Mouse (Mus musculus) G1E (cell line): ENCODE measurements around the gene Tma7. TPM values are rescaled to one million over a fixed set of nuclear protein-coding genes. Genes with fewer than 3 reads are reported as not detected.
A peak's percentile ranks its signal among the peaks of the same experiment; 100 is the strongest.

Source experiments
- ATAC-seq: 2 replicates; pipeline ENCODE4 v1.8.0; 2016; ENCODE audit warnings: mild to moderate bottlenecking; ENCODE audit not compliant: insufficient number of reproducible peaks, poor library complexity, low FRiP score, severe bottlenecking; ENCODE audit errors: extremely low read depth
- DNase-seq: peaks from one replicate; pipeline ENCODE4 v3.0.0; 2012; ENCODE audit warnings: low spot score
- H3K27me3 ChIP-seq: 2 replicates; pipeline ENCODE4 v1.6.1; 2012; ENCODE audit warnings: mild to moderate bottlenecking, low read length, inconsistent platforms; ENCODE audit not compliant: insufficient read depth
- H3K36me3 ChIP-seq: replicated peaks from 2 replicates; pipeline ENCODE3; 2012; ENCODE audit warnings: mild to moderate bottlenecking, inconsistent platforms
- H3K4me1 ChIP-seq: 2 replicates; pipeline ENCODE4 v1.6.1; 2012; ENCODE audit warnings: low read depth, low read length, inconsistent platforms, mixed read lengths; ENCODE audit not compliant: insufficient read depth
- H3K4me3 ChIP-seq: 2 replicates; pipeline ENCODE4 v1.5.1; 2012; ENCODE audit warnings: low read depth, mild to moderate bottlenecking, inconsistent platforms, low read length, moderate library complexity, mixed read lengths
- H3K9me3 ChIP-seq: replicated peaks from 2 replicates; pipeline ENCODE4 v1.6.1; 2012; ENCODE audit warnings: inconsistent platforms
- CTCF ChIP-seq: IDR thresholded peaks from 2 replicates; pipeline ENCODE4 v1.5.1; 2012; ENCODE audit warnings: low read depth, low read length, inconsistent platforms, mixed read lengths
- GATA1 ChIP-seq: IDR thresholded peaks from 2 replicates; pipeline ENCODE4 v1.6.1; 2012; ENCODE audit warnings: borderline replicate concordance, low read length, inconsistent platforms, mixed read lengths
- GATA2 ChIP-seq: IDR thresholded peaks from 2 replicates; pipeline ENCODE4 v1.6.1; 2012; ENCODE audit warnings: low read depth, low read length, inconsistent platforms, borderline replicate concordance
- POLR2AphosphoS5 ChIP-seq: IDR thresholded peaks from 2 replicates; pipeline ENCODE4 v1.6.1; 2012; ENCODE audit warnings: low read depth, low read length, inconsistent platforms; ENCODE audit not compliant: insufficient replicate concordance
- TAL1 ChIP-seq: conservative IDR thresholded peaks from 2 replicates; pipeline ENCODE4 v1.6.1; 2012; ENCODE audit warnings: low read depth, low read length, inconsistent platforms, mixed read lengths
- polyA plus RNA-seq: library from polyadenylated mRNA; stranded (reverse); fragments of >175 nt; gene quantifications from 2 replicates; pipeline ENCODE4 v1.2.3, GENCODE M21; 2012
- total RNA-seq, 2 experiments: library from RNA; stranded (forward) in 1 of 2; stranded (reverse) in 1 of 2; fragments of 200-1000 nt in 1 of 2; fragments of >200 nt in 1 of 2; fragmentation: Nextera tagmentation in 1 of 2; gene quantifications; 2 replicates each; pipeline ENCODE4 v1.2.3; 2014 to 2017

Tma7 gene
- total and polyA plus RNA-seq, 3 experiments = 230 to 429 (median 413) TPM

DNA sequence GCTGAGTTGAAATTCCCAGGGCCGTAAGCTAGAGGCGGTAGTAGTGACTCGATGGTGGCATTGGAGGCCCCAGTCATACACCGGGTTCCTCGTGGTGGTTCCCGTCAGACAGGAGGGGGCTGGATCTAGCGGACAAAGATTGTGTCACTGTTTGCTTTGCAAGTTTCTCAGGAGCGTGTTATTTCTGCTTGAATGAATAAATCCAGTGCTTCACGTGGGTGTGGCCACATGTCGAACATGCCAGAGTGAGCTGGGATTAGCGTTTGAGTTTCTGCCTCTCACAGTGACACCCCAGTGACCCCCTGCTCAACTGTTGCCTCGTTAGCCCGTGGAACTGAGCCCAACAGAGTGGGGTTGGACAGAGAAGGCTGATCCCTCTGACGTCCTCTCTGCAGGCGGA is 8.1 kb upstream of the Tma7 start:
- DNase-seq (no peak), ATAC-seq (no peak)
- Histone ChIP-seq H3K9me3 (peaks cover 6% of the 10 kb centered on the region), H3K36me3 (peaks cover 70% of the 10 kb centered on the region), H3K4me3 (no peak overlapping the region), H3K4me1 (peaks cover 13% of the 10 kb centered on the region; the same call in 1 of the 2 replicates), H3K27me3 (peaks cover 12% of the 10 kb centered on the region)
- TF ChIP-seq GATA2 (no peak), TAL1 (no peak), POLR2AphosphoS5 (no peak), GATA1 (no peak), CTCF (no peak)

- ATAC-seq (no peak), DNase-seq (no peak)
- H3K27me3 ChIP-seq = no peaks in the 10 kb centered on the region
- H3K36me3 ChIP-seq = peaks cover 77% of the 10 kb centered on the region
- no peaks in the 10 kb centered on the region for H3K9me3 ChIP-seq
- no peak overlapping the region for H3K4me3 ChIP-seq
- TF ChIP-seq GATA2 (no peak), CTCF (no peak), GATA1 (no peak), TAL1 (no peak), POLR2AphosphoS5 (no peak)
- H3K4me1 ChIP-seq = peaks cover 31% of the 10 kb centered on the region
Observed at GRCm38 (mm10) chr9:109087987-109088386, 5.6 kb upstream of the Tma7 start.

- TF ChIP-seq GATA2 = no peak
- no peak for TF ChIP-seq CTCF
- TF ChIP-seq TAL1 = no peak
- no peak for TF ChIP-seq GATA1
- no peak for TF ChIP-seq POLR2AphosphoS5
- Histone ChIP-seq H3K27me3 (no peaks in the 10 kb centered on the region), H3K4me1 (peaks cover 40% of the 10 kb centered on the region), H3K9me3 (no peaks in the 10 kb centered on the region), H3K4me3 (no peak overlapping the region), H3K36me3 (peaks cover 59% of the 10 kb centered on the region)
- DNase-seq (no peak), ATAC-seq (no peak)
Observed at GRCm38 (mm10) chr9:109084922-109085321, 2.5 kb upstream of the Tma7 start.

GRCm38 (mm10) chr9:109081749-109082123 is 651 bp downstream of the Tma7 start:
- peaks cover 52% of the 10 kb centered on the region for H3K36me3 ChIP-seq
- no peak for ATAC-seq

DNA sequence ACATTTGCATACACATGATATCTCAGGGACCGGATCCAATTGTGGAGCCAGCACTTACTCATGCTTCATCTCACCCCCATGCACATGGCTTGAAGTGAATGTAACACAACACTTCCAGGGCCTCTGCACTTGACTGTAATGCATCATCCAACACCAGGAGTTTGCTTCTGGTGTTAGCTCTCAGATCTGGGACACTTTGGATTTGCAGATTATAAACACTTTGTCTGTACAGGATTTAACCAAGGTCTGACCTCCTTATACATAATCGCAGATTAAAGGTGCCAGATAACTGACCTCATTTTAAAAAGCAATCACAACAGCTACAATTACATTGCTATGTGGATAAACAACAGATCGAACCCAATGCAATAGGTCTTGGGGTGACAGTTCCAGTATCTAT is 1.9 kb downstream of the Tma7 start:
- no peaks in the 10 kb centered on the region for H3K27me3 ChIP-seq
- no peak overlapping the region; the same call in 1 of the 2 replicates for H3K4me3 ChIP-seq
- DNase-seq = no peak
- ATAC-seq = no peak
- peaks cover 42% of the 10 kb centered on the region for H3K4me1 ChIP-seq
- peaks cover 55% of the 10 kb centered on the region for H3K36me3 ChIP-seq
- H3K9me3 ChIP-seq = no peaks in the 10 kb centered on the region
- no peak for TF ChIP-seq TAL1
- no peak for TF ChIP-seq GATA1
- TF ChIP-seq GATA2 = no peak
- no peak for TF ChIP-seq POLR2AphosphoS5
- no peak for TF ChIP-seq CTCF

More at GRCm38 (mm10) chr9:109081749-109082123, 651 bp downstream of the Tma7 start:
- no peak for DNase-seq
- TF ChIP-seq CTCF = no peak
- no peak for TF ChIP-seq GATA1
- no peak for TF ChIP-seq TAL1
- TF ChIP-seq GATA2 = no peak
- TF ChIP-seq POLR2AphosphoS5 = no peak
- no peaks in the 10 kb centered on the region for H3K27me3 ChIP-seq
- peaks cover 36% of the 10 kb centered on the region for H3K4me1 ChIP-seq
- H3K9me3 ChIP-seq = no peaks in the 10 kb centered on the region
- H3K4me3 ChIP-seq = peak overlapping the region; percentile 85

- TF ChIP-seq TAL1 (no peak), POLR2AphosphoS5 (no peak), GATA2 (no peak), GATA1 (no peak), CTCF (no peak)
- Histone ChIP-seq H3K4me3 (peak within 1 kb of the TSS; percentile 93), H3K4me1 (peaks cover 46% of the 10 kb centered on the region), H3K9me3 (no peaks in the 10 kb centered on the region), H3K36me3 (peaks cover 57% of the 10 kb centered on the region), H3K27me3 (no peaks in the 10 kb centered on the region)
- peak; percentile 99 for DNase-seq
- ATAC-seq = peak; percentile 94
Observed at GRCm38 (mm10) chr9:109073661-109074573, 8.5 kb downstream of the Tma7 start, which contains the start of gene Atrip. TSS of gene Atrip (minus strand) at chr9:109074124.
